Mouse (Mus musculus): ENCODE measurements at regions not wholly inside any gene's neighbourhood (a gene's known extent, or its start where the extent isn't known, plus 50 kb on each side); places are given as distances from the start of the nearest gene placed in this dataset.

DNA sequence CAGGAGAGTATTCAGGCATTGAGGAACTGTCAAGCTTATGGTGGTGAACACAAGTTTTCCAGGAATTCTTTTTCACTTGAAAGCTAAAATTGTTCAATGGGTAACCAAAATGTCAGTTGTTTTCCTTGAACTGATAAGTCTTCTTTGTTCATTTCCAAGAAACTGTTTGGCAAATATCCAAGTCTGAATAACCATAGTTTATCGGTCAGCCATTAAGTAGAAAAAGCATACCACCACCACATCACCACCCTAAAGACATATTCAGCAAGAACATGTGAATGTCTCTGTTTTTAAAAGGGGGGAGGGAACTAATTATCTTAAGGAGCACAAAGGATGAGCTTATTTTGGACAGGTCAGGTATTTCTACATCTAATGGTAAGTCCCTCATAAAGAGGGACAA, 291.6 kb upstream of the Jarid2 start:
- TF ChIP-seq CTCF (IDR thresholded peaks at IDR 0.05; ENCODE audit: low read depth) (no peak), EP300 (IDR thresholded peaks at IDR 0.05; ENCODE audit: low read depth) (no peak)

Data from heart, postnatal 0 days (tissue).